Mouse (Mus musculus) B cell, adult 62 days (primary cell): Measurements from ENCODE around the gene Abcc6. TPM values are rescaled to one million over a fixed set of nuclear protein-coding genes. Genes with fewer than 3 reads are reported as not detected.

Source experiments
- total RNA-seq: library from RNA; stranded (reverse); gene quantifications from 4 replicates; pipeline ENCODE4 v1.2.4, GENCODE M21; 2023

The Abcc6 gene
- total RNA-seq, result not detected in 4 replicates

DNA sequence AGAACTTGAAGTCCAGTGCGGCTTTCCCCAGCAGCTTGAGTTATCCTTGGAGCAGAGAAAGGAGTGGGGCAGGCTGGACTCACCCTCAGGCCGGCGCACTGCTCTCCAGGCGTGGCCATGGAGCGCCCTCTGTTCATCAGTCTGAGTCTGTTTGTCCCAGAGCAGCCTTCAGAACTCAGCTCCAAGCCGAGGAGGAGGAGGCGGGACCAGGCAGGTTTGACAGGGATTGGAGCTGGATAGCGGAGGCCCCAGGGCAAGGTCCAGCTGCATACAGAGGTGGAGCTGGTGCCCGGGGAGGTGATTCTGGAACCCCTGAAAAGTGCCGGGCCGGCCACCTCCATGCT lies at the start of gene Abcc6:
TSS of gene Abcc6 (minus strand) at position 158 of the 344 bp plus-strand sequence.

DNA sequence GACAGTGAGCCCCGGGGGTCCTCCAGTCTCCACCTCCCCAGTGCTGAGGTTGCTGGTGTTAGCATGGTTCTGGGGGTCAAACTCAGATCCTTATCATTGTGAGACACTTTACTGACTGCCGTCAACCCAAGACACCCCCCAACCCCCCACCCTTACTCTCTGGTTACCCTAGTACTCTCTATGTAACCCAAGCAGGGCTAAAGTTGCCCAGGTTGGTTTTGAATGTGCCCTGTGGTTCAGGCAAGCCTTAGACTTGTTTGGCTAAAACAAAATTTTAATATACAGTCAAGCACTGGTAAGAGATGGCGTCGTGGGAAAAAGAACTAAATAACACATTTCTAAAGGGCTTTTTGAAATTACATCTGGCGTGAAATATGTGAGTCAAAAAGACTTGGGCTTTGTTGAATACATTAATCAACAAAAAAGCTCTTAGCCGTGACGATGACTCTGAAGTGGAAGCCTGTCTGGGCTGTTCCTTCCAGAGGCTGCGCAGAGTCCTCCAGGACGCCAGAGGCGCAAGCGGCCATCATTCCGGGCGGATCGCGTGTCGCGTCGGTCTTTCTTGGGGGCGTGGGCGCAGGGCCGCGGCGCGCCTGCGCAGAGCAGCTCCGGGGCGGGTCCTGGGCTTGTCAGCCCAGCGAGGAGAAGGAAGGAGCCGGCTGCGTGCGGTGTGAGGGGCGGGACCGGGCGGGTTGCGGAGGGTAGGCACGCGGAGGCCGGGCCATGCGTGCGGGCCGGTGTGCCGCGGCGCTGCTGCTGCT lies 3.2 kb upstream of the Abcc6 start, which contains the start of gene Nomo1:
TSS of gene Nomo1 (plus strand) at position 590 of the 761 bp plus-strand sequence.

DNA sequence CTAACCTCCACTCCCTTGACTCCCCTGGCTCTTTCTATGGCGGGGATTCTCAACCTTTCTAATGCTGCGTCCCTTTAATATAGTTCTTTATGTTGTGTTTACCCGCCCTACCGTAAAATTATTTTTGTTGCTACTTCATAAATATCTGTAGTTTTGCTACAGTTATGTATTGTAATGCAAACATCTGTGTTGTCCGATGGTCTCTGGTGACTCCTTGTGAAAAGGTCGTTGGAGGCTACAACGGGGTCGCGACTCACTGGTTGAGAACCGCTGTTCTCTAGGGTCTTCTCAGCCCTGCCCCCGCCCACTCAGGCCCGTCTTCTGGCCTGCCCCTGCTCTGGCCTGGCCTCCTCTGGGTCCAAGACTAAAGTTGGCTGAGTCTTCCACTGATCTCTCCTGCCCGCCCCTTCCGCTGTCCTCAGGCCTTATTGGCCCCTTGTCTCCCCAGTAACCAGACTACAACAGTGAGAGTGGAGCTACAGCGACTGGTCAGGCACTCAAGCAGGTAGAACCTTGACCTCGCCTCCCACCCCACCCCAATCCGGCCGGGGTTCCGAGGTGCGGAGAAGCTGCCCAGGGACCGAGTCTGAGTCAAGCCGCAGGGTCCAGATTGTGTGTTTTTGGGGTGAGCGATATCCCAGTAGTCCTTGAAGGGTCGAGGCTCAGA lies 106.2 kb downstream of the Abcc6 start, which contains the start of gene Ccdc114:
TSS of gene Ccdc114 (plus strand) at position 311 of the 667 bp plus-strand sequence.

DNA sequence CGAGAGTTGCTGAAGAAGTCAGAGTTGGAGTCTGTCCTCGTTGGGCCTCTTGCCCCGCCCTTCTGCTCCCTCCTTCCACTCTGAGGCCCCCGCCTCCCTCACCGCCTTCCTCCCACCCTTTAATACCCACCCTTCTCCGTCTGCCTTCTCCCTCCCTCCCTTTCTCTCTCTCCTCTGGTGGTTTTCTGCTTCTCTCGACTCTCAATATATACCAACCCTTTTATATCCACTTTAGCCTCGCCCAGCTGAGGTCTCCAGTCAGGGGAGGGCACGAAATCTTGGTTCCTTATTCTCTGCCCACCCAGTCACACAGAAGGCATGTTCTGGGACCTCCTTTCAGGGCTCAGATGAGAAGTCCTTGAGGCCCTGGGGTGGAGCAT lies 108.9 kb downstream of the Abcc6 start, which contains the start of gene Emp3:
TSS of gene Emp3 (minus strand) at position 163 of the 380 bp plus-strand sequence.

Other genes starting within 250 kb of the Abcc6 start
- 0.12 to 0.39 TPM in 2 of 4 replicates, not detected in the others for gene Lmtk3, start 246.6 kb downstream of the Abcc6 start, total RNA-seq
- gene Sult2b1, start 245.6 kb downstream of the Abcc6 start, total RNA-seq, result 1.4 to 1.9 TPM (median 1.5 TPM) in 3 of 4 replicates, not detected in the other
- gene Cyth2, start 215.7 kb downstream of the Abcc6 start, total RNA-seq, result 132 to 162 TPM (median 146 TPM) in 4 replicates
- 3.5 to 4.3 TPM (median 3.9 TPM) in 4 replicates for gene Kcnj14, start 205.5 kb downstream of the Abcc6 start, total RNA-seq
- gene Grwd1, start 199.4 kb downstream of the Abcc6 start, total RNA-seq, result 29.3 to 33.0 TPM (median 30.4 TPM) in 4 replicates
- gene Kdelr1, start 157.5 kb downstream of the Abcc6 start, total RNA-seq, result 51.0 to 58.7 TPM (median 51.4 TPM) in 4 replicates
- 0.49 to 0.86 TPM (median 0.52 TPM) in 4 replicates for gene Grin2d, start 151.9 kb downstream of the Abcc6 start, total RNA-seq
- gene Syngr4, start 133.6 kb downstream of the Abcc6 start, total RNA-seq, result not detected in 4 replicates
- 7.6 to 13.6 TPM (median 9.5 TPM) in 4 replicates for gene Tmem143, start 133.4 kb downstream of the Abcc6 start, total RNA-seq
- gene Emp3, start 108.9 kb downstream of the Abcc6 start, total RNA-seq, result 201 to 243 TPM (median 228 TPM) in 4 replicates
- 6.3 to 12.1 TPM (median 9.0 TPM) in 4 replicates for gene Ccdc114, start 106.2 kb downstream of the Abcc6 start, total RNA-seq
- gene Nomo1, start 3.4 kb upstream of the Abcc6 start, total RNA-seq, result 43.0 to 50.9 TPM (median 45.5 TPM) in 4 replicates
- gene Kcnj11, start 70.5 kb upstream of the Abcc6 start, total RNA-seq, result not detected in 4 replicates
- gene Abcc8, start 149.7 kb upstream of the Abcc6 start, total RNA-seq, result 0.09 TPM in 1 of 4 replicates, not detected in the others
- gene Ush1c, start 208.2 kb upstream of the Abcc6 start, total RNA-seq, result not detected in 4 replicates
- gene Otog, start 210.7 kb upstream of the Abcc6 start, total RNA-seq, result not detected in 4 replicates